In the genomic region with DNA sequence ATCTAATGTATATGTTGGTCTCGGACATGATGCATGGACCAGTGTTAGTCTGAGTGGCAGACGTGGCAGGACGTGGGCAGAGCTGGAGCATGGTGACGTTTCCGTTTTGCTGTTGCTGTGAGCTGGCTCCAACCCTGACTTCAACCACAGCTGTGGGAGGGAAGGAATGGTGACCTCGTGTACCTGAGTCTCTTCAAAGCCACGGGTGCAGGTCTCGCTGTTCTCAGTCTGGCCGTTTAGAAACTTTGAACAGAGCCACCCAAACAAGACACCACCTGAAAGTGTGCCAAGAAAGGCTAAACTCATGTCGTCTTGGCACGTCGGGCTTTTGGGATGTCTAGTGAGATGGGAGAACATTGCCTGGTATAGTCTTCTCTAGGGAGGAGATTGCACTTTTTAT, we compare ENCODE assay signal across 22 mouse cellular contexts. TPM values are rescaled to one million over a fixed set of nuclear protein-coding genes. Genes with fewer than 3 reads are reported as not detected.
A peak's percentile ranks its signal among the peaks of the same experiment; 100 is the strongest.
DNase-seq lines count a peak whose midpoint lies in the region; ATAC-seq and TF ChIP-seq lines count a peak whose summit lies in the region.
"Had no signal": no experiment of that assay in that cellular context is flagged by ENCODE, and none has a peak within 500 bp of the region (broad histone marks: within the 10 kb centered on the region; RNA-seq: fewer than 3 reads in every experiment).

No protein-coding gene starts in this region.

- H3K4me1 ChIP-seq in kidney, adult 2 months (ENCODE audit: control insufficient read depth, insufficient read depth, low read length) = peaks cover 8% of the 10 kb centered on the region; the same call in 1 of the 2 replicates
- peaks cover 9% of the 10 kb centered on the region; the same call in 1 of the 2 replicates for H3K4me1 ChIP-seq in kidney, embryonic 16.5 days (ENCODE audit: insufficient read depth, low read length)
- H3K4me1 ChIP-seq: embryonic facial prominence, embryonic 12.5 days; hindbrain, embryonic 13.5 days had no signal

- ATAC-seq in kidney, embryonic 16.5 days (ENCODE audit: low FRiP score, low TSS enrichment) = no peak
- ATAC-seq in CD4-positive, CD25-positive, alpha-beta regulatory T cell, adult 4 months = peak; percentile 53
- ATAC-seq: intestine, embryonic 16.5 days had no signal

- no peak for TF ChIP-seq POLR2A in kidney, adult 2 months (IDR thresholded peaks at IDR 0.05; ENCODE audit: low read depth, low read length)

- WGBS in kidney, adult 2 months = 57% methylated on average over 12 of the region's 12 CpGs
- WGBS in kidney, embryonic 16.5 days = 85% methylated on average over 12 of the region's 12 CpGs

- no peak overlapping the region for H3K27ac ChIP-seq in kidney, adult 2 months (ENCODE audit: insufficient read depth, low read depth, low read length)
- no peak overlapping the region for H3K27ac ChIP-seq in kidney, embryonic 16.5 days (ENCODE audit: low read length)
- H3K27ac ChIP-seq: embryonic facial prominence, embryonic 12.5 days; hindbrain, embryonic 13.5 days; liver, embryonic 14.5 days had no signal

- no peak overlapping the region for H3K4me2 ChIP-seq in kidney, embryonic 16.5 days (replicated peaks; ENCODE audit: low read depth, low read length)
- H3K4me2 ChIP-seq: embryonic facial prominence, embryonic 12.5 days; hindbrain, embryonic 13.5 days had no signal

- TF ChIP-seq CTCF in kidney, adult 2 months (conservative IDR thresholded peaks at IDR 0.05; ENCODE audit: insufficient read depth, insufficient read length, low read depth, low read length) = no peak

- H3K36me3 ChIP-seq in kidney, adult 2 months (ENCODE audit: control insufficient read depth, insufficient read depth, low read length) = peaks cover 5% of the 10 kb centered on the region; the same call in 1 of the 2 replicates
- no peaks in the 10 kb centered on the region for H3K36me3 ChIP-seq in kidney, embryonic 16.5 days (ENCODE audit: insufficient read depth, low read length)
- H3K36me3 ChIP-seq: embryonic facial prominence, embryonic 12.5 days; hindbrain, embryonic 13.5 days had no signal

- H3K9me3 ChIP-seq in kidney, embryonic 16.5 days (ENCODE audit: low read length) = no peaks in the 10 kb centered on the region
- H3K9me3 ChIP-seq: embryonic facial prominence, embryonic 12.5 days; hindbrain, embryonic 13.5 days had no signal

- no peak overlapping the region for H3K9ac ChIP-seq in kidney, embryonic 16.5 days (replicated peaks; ENCODE audit: low read length)
- H3K9ac ChIP-seq: embryonic facial prominence, embryonic 12.5 days; hindbrain, embryonic 13.5 days; liver, embryonic 14.5 days had no signal

- no peak overlapping the region for H3K4me3 ChIP-seq in kidney, adult 2 months (ENCODE audit: insufficient read depth, low read depth, low read length)
- no peak overlapping the region for H3K4me3 ChIP-seq in kidney, embryonic 16.5 days (ENCODE audit: low read length)
- H3K4me3 ChIP-seq: embryonic facial prominence, embryonic 12.5 days; hindbrain, embryonic 13.5 days had no signal

- peak; percentile 66 for DNase-seq in kidney, adult 2 months
- peak; percentile 5 for DNase-seq in 416B (ENCODE audit: low read depth)
- peak; percentile 23 to 32 for DNase-seq in natural killer cell, adult 2 months (ENCODE audit: low spot score in 2 of 2)
- no peak for DNase-seq in cerebellum, adult 9-10 months
- no peak for DNase-seq in layer of hippocampus, postnatal 14 days (ENCODE audit: low spot score in 2 of 2)
- DNase-seq: adrenal gland, postnatal 10 days; cerebellum, adult 11-12 months; gastrocnemius, postnatal 14 days; heart, postnatal 14 days; midbrain, embryonic 14.5 days; right cerebral cortex, adult 18-20 months; spleen, adult 18-20 months had no signal

- no peaks in the 10 kb centered on the region for H3K27me3 ChIP-seq in kidney, adult 2 months (replicated peaks; ENCODE audit: control insufficient read depth, insufficient read depth, low read length)
- no peaks in the 10 kb centered on the region for H3K27me3 ChIP-seq in kidney, embryonic 16.5 days (ENCODE audit: insufficient read depth, low read length)
- H3K27me3 ChIP-seq: embryonic facial prominence, embryonic 12.5 days; hindbrain, embryonic 13.5 days had no signal

RNA-seq across cellular contexts. Expression of a gene that starts 17.8 kb away (rescaled TPM):
- polyA plus RNA-seq in kidney, adult 2 months (2012; rRNA removed) = 0.08 and 0.33 TPM in 2 replicates
- 0.12 TPM in 1 of 2 replicates, not detected in the other for polyA plus RNA-seq in kidney, embryonic 16.5 days (2015; fragmentation: Nextera tagmentation; extraction: Ambion mirVana)
- polyA plus RNA-seq in CD4-positive, CD25-positive, alpha-beta regulatory T cell, adult 4 months (2017; shearing (Covaris generic)) = 10 to 100 TPM; 29.0 to 38.4 TPM
- total RNA-seq in layer of hippocampus, postnatal 14 days (2021) = not detected
- total RNA-seq: common myeloid progenitor, adult 5-6 weeks; gastrocnemius, postnatal 14 days; heart, postnatal 14 days had no signal

RNA-seq across cellular contexts. Expression of a gene that starts 17.9 kb away (rescaled TPM):
- 343 and 414 TPM in 2 replicates for polyA plus RNA-seq in kidney, adult 2 months (2012; rRNA removed)
- polyA plus RNA-seq in kidney, embryonic 16.5 days (2015; fragmentation: Nextera tagmentation; extraction: Ambion mirVana) = 224 and 245 TPM in 2 replicates
- polyA plus RNA-seq in CD4-positive, CD25-positive, alpha-beta regulatory T cell, adult 4 months (2017; shearing (Covaris generic)) = under 1 TPM; 0.32 to 0.85 TPM
- total RNA-seq in layer of hippocampus, postnatal 14 days (2021) = under 1 TPM; 0.29 to 0.58 TPM
- total RNA-seq: gastrocnemius, postnatal 14 days had no signal
- polyA plus RNA-seq: embryonic facial prominence, embryonic 12.5 days; hindbrain, embryonic 13.5 days; limb, embryonic 11.5 days; lung, embryonic 16.5 days; stomach, embryonic 14.5 days had no signal

RNA-seq across cellular contexts. Expression of a gene that starts 57.5 kb away (rescaled TPM):
- 8.2 and 8.7 TPM in 2 replicates for polyA plus RNA-seq in kidney, adult 2 months (2012; rRNA removed)
- polyA plus RNA-seq in kidney, embryonic 16.5 days (2015; fragmentation: Nextera tagmentation; extraction: Ambion mirVana) = 26.8 and 29.1 TPM in 2 replicates
- polyA plus RNA-seq in CD4-positive, CD25-positive, alpha-beta regulatory T cell, adult 4 months (2017; shearing (Covaris generic)) = not detected
- 1 to 10 TPM; 1.4 to 4.1 TPM for total RNA-seq in layer of hippocampus, postnatal 14 days (2021)

RNA-seq across cellular contexts. Expression of a gene that starts 58.2 kb away (rescaled TPM):
- polyA plus RNA-seq in kidney, adult 2 months (2012; rRNA removed) = 28.9 and 33.6 TPM in 2 replicates
- polyA plus RNA-seq in kidney, embryonic 16.5 days (2015; fragmentation: Nextera tagmentation; extraction: Ambion mirVana) = 39.1 and 44.9 TPM in 2 replicates
- 10 to 100 TPM; 30.1 to 39.6 TPM for polyA plus RNA-seq in CD4-positive, CD25-positive, alpha-beta regulatory T cell, adult 4 months (2017; shearing (Covaris generic))
- total RNA-seq in layer of hippocampus, postnatal 14 days (2021) = 10 to 100 TPM; 40.2 to 45.0 TPM

Comparison
In these comparisons a context has a peak if more than half of its experiments do, and no peak if none do; other contexts are left out.
1. DNase-seq: peak in kidney, adult 2 months (single experiment), 416B (single experiment) and natural killer cell, adult 2 months (2 of 2); none in cerebellum, adult 9-10 months (single experiment) and layer of hippocampus, postnatal 14 days (0 of 2).
2. RNA of a gene that starts 17.8 kb away (polyA plus RNA-seq): 29.0 to 38.4 TPM in CD4-positive, CD25-positive, alpha-beta regulatory T cell, adult 4 months; 0.08 to 0.33 TPM in kidney, adult 2 months and 0.12 TPM in kidney, embryonic 16.5 days; every median in the first group is over 10 times any median in the second.
3. RNA of a gene that starts 17.9 kb away (polyA plus RNA-seq): 343 to 414 TPM in kidney, adult 2 months and 224 to 245 TPM in kidney, embryonic 16.5 days; 0.32 to 0.85 TPM in CD4-positive, CD25-positive, alpha-beta regulatory T cell, adult 4 months; every median in the first group is over 100 times any median in the second.